Mouse (Mus musculus): Measurements from ENCODE around the gene Serpine1. TPM values are rescaled to one million over a fixed set of nuclear protein-coding genes. Genes with fewer than 3 reads are reported as not detected.

Serpine1 gene
- polyA plus RNA-seq, 1 experiment from 2014 or later: 0.86 TPM

DNA sequence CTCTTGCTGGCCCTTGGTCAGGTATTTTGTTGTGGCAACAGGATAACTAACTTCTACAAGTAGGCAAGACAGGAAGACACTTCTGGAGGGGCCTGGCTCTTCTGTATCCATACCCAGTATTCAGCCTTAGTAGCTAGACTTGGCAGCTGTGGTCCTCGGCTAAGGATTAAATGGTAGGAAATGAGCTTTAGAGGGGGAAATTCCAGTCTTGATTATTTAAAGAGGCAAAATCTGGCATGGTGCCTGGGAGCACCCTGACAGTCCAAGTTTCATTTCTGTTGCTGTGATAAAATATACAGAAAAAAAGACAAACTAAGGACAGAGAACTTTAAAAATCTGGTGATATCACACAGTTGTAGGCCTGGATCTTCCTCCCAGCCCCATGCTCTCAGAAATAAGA is 24.0 kb upstream of the Serpine1 start:
- no peak overlapping the region for H3K4me2 ChIP-seq
- DNase-seq (peak; percentile 91), ATAC-seq (ENCODE audit: insufficient read depth) (peak; percentile 52; the same call in 1 of the 2 replicates)
- no peaks in the 10 kb centered on the region for H3K4me1 ChIP-seq (ENCODE audit: insufficient read depth)
- no peaks in the 10 kb centered on the region for H3K9me3 ChIP-seq (ENCODE audit: low read depth, low read length)
- H3K4me3 ChIP-seq (ENCODE audit: low read depth, low read length): no peak overlapping the region
- 22% methylated on average over 1 of the region's 1 CpGs for WGBS
- no peak for TF ChIP-seq CTCF (IDR thresholded peaks at IDR 0.05; ENCODE audit: low read depth)
- no peaks in the 10 kb centered on the region for H3K36me3 ChIP-seq (ENCODE audit: insufficient read depth)
- no peaks in the 10 kb centered on the region for H3K27me3 ChIP-seq (ENCODE audit: insufficient read depth, low read length)
- H3K27ac ChIP-seq (ENCODE audit: low read depth): peak overlapping the region; percentile 22; the same call in 1 of the 2 replicates
- no peak overlapping the region for H3K9ac ChIP-seq

DNA sequence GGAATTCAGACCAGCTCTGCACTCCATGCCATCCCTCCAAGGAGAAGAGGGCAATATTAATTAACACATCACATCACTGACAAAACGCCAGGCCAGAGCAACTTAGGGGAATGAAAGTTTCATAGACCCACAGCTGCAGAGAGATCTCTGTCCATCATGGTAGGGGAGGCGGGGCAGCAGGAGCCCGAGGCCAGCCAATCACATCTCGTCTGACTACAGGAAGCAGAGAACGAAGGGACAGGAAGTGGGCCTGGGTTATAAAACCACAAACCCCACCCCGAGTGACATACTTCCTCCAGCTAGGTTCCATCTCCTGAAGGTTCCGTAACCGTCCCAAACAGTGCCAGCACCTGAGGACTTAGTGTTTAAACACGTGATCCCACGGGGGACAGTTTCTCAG is 23.1 kb upstream of the Serpine1 start:
- Histone ChIP-seq H3K4me2 (no peak overlapping the region), H3K27me3 (ENCODE audit: insufficient read depth, low read length) (no peaks in the 10 kb centered on the region), H3K36me3 (ENCODE audit: insufficient read depth) (no peaks in the 10 kb centered on the region), H3K27ac (ENCODE audit: low read depth) (no peak overlapping the region), H3K4me3 (ENCODE audit: low read depth, low read length) (no peak overlapping the region), H3K9me3 (ENCODE audit: low read depth, low read length) (no peaks in the 10 kb centered on the region), H3K9ac (no peak overlapping the region), H3K4me1 (ENCODE audit: insufficient read depth) (no peaks in the 10 kb centered on the region)
- TF ChIP-seq CTCF (IDR thresholded peaks at IDR 0.05; ENCODE audit: low read depth): no peak
- no peak for ATAC-seq (ENCODE audit: insufficient read depth)
- no peak for DNase-seq
- WGBS: 81% methylated on average over 10 of the region's 10 CpGs

DNA sequence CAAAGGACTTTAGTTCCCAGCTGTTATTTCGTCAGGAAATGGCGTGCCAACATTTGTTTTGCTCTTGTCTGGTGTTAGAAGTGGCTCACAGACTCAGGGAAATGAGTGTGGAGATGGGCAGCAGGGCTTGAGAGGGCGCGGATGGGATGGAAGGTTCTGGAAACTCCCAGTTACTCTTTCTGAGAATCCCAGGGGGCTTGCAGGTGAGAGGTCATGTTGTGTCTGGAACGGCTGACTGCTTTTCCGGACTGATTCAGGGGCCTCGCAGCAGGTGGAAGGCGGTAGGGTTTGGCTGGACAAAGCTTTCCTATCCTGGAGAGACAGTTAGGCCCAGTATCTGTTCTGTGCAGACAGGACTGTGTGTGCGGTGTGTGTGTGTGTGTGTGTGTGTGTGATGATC is 21.7 kb upstream of the Serpine1 start:
- no peaks in the 10 kb centered on the region for H3K4me1 ChIP-seq (ENCODE audit: insufficient read depth)
- no peaks in the 10 kb centered on the region for H3K36me3 ChIP-seq (ENCODE audit: insufficient read depth)
- H3K4me3 ChIP-seq (ENCODE audit: low read depth, low read length): no peak overlapping the region
- no peaks in the 10 kb centered on the region for H3K9me3 ChIP-seq (ENCODE audit: low read depth, low read length)
- no peak for DNase-seq
- no peak overlapping the region for H3K9ac ChIP-seq
- H3K27ac ChIP-seq (ENCODE audit: low read depth): no peak overlapping the region
- TF ChIP-seq CTCF (IDR thresholded peaks at IDR 0.05; ENCODE audit: low read depth): no peak
- WGBS: 61% methylated on average over 9 of the region's 9 CpGs
- ATAC-seq (ENCODE audit: insufficient read depth): no peak
- H3K27me3 ChIP-seq (ENCODE audit: insufficient read depth, low read length): no peaks in the 10 kb centered on the region
- H3K4me2 ChIP-seq: no peak overlapping the region

DNA sequence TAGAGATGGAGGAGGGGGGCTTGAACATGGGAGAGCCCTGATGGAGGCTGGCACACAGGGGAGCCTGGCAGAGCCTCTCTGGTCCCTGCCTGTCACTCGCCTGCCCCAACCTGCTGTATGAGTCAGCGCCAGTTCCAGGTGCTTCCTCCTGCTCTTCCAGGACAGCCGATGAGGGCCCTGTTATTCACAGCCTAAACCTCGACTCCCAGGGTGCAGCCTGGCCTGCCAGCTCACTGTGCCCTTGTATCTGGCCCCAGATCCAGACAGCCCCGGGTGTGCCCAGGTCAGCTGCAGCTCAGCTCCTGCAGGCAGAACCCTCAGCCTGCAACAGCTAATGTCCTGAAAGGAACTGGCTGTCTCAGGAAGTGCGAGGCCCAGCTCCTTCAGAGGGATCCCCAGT is 19.5 kb upstream of the Serpine1 start:
- Histone ChIP-seq H3K4me2 (no peak overlapping the region), H3K9ac (no peak overlapping the region), H3K4me1 (ENCODE audit: insufficient read depth) (no peaks in the 10 kb centered on the region), H3K27me3 (ENCODE audit: insufficient read depth, low read length) (no peaks in the 10 kb centered on the region), H3K4me3 (ENCODE audit: low read depth, low read length) (no peak overlapping the region), H3K27ac (ENCODE audit: low read depth) (no peak overlapping the region), H3K36me3 (ENCODE audit: insufficient read depth) (no peaks in the 10 kb centered on the region), H3K9me3 (ENCODE audit: low read depth, low read length) (no peaks in the 10 kb centered on the region)
- 54% methylated on average over 6 of the region's 6 CpGs for WGBS
- no peak for DNase-seq
- no peak for ATAC-seq (ENCODE audit: insufficient read depth)
- TF ChIP-seq CTCF (IDR thresholded peaks at IDR 0.05; ENCODE audit: low read depth): no peak

- H3K27ac ChIP-seq (ENCODE audit: low read depth): no peak overlapping the region
- ATAC-seq (ENCODE audit: insufficient read depth) (no peak), DNase-seq (no peak)
- TF ChIP-seq CTCF (IDR thresholded peaks at IDR 0.05; ENCODE audit: low read depth): no peak
- H3K9ac ChIP-seq: no peak overlapping the region
- WGBS: 62% methylated on average over 10 of the region's 10 CpGs
- H3K4me2 ChIP-seq: no peak overlapping the region
- H3K4me3 ChIP-seq (ENCODE audit: low read depth, low read length): no peak overlapping the region
- H3K36me3 ChIP-seq (ENCODE audit: insufficient read depth): no peaks in the 10 kb centered on the region
- no peaks in the 10 kb centered on the region for H3K9me3 ChIP-seq (ENCODE audit: low read depth, low read length)
- no peaks in the 10 kb centered on the region for H3K4me1 ChIP-seq (ENCODE audit: insufficient read depth)
- H3K27me3 ChIP-seq (ENCODE audit: insufficient read depth, low read length): no peaks in the 10 kb centered on the region
Observed at GRCm38 (mm10) chr5:137090870-137091269, 18.8 kb upstream of the Serpine1 start.

DNA sequence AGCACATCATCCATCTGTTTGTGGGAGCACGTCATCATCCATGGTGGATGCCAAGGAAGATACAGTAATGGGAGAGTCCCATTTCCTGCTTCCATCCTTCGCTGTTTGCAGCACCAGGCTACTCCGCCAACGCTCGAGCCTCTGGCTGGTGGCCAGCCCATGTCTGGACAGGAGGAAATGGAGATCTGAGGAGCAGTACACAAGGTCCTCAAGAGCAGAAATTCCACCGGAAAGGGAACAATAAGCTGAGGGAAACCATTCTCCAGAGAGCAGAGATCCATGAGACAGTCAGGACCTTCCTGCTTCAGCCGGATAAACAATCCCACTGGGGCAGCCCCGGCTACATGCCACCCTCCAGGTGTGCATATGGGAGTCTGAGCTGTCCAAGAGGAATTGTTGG is 15.3 kb upstream of the Serpine1 start:
- H3K36me3 ChIP-seq (ENCODE audit: insufficient read depth): no peaks in the 10 kb centered on the region
- H3K4me3 ChIP-seq (ENCODE audit: low read depth, low read length): no peak overlapping the region
- DNase-seq (peak; percentile 80), ATAC-seq (ENCODE audit: insufficient read depth) (peak; percentile 62; the same call in 1 of the 2 replicates)
- no peak overlapping the region for H3K4me2 ChIP-seq
- H3K27ac ChIP-seq (ENCODE audit: low read depth): no peak overlapping the region
- H3K9ac ChIP-seq: no peak overlapping the region
- no peak for TF ChIP-seq CTCF (IDR thresholded peaks at IDR 0.05; ENCODE audit: low read depth)
- H3K9me3 ChIP-seq (ENCODE audit: low read depth, low read length): no peaks in the 10 kb centered on the region
- no peaks in the 10 kb centered on the region for H3K4me1 ChIP-seq (ENCODE audit: insufficient read depth)
- WGBS: 74% methylated on average over 8 of the region's 8 CpGs
- H3K27me3 ChIP-seq (ENCODE audit: insufficient read depth, low read length): no peaks in the 10 kb centered on the region

- Histone ChIP-seq H3K9me3 (ENCODE audit: low read depth, low read length) (no peaks in the 10 kb centered on the region), H3K27ac (ENCODE audit: low read depth) (no peak overlapping the region), H3K9ac (no peak overlapping the region), H3K27me3 (ENCODE audit: insufficient read depth, low read length) (no peaks in the 10 kb centered on the region), H3K4me1 (ENCODE audit: insufficient read depth) (no peaks in the 10 kb centered on the region), H3K4me3 (ENCODE audit: low read depth, low read length) (no peak overlapping the region), H3K4me2 (no peak overlapping the region), H3K36me3 (ENCODE audit: insufficient read depth) (no peaks in the 10 kb centered on the region)
- no peak for DNase-seq
- no peak for ATAC-seq (ENCODE audit: insufficient read depth)
- no peak for TF ChIP-seq CTCF (IDR thresholded peaks at IDR 0.05; ENCODE audit: low read depth)
- WGBS: 78% methylated on average over 3 of the region's 3 CpGs
Observed at GRCm38 (mm10) chr5:137085731-137086130, 13.7 kb upstream of the Serpine1 start.

- H3K27me3 ChIP-seq (ENCODE audit: insufficient read depth, low read length): no peaks in the 10 kb centered on the region
- ATAC-seq (ENCODE audit: insufficient read depth) (no peak), DNase-seq (no peak)
- H3K36me3 ChIP-seq (ENCODE audit: insufficient read depth): no peaks in the 10 kb centered on the region
- no peak overlapping the region for H3K9ac ChIP-seq
- H3K4me1 ChIP-seq (ENCODE audit: insufficient read depth): no peaks in the 10 kb centered on the region
- no peaks in the 10 kb centered on the region for H3K9me3 ChIP-seq (ENCODE audit: low read depth, low read length)
- H3K27ac ChIP-seq (ENCODE audit: low read depth): no peak overlapping the region
- TF ChIP-seq CTCF (IDR thresholded peaks at IDR 0.05; ENCODE audit: low read depth): no peak
- 72% methylated on average over 6 of the region's 6 CpGs for WGBS
- H3K4me3 ChIP-seq (ENCODE audit: low read depth, low read length): no peak overlapping the region
- H3K4me2 ChIP-seq: no peak overlapping the region
Observed at GRCm38 (mm10) chr5:137085021-137085420, 13.0 kb upstream of the Serpine1 start.

All from lung, embryonic 14.5 days (tissue).